Mouse (Mus musculus): Measurements from ENCODE around the gene Atoh7.
"Not testable (repeated sequence)": the region's sequence is repeated elsewhere in the genome, so short reads cannot be mapped to it uniquely, and the experiment has no call there.

Gene Atoh7

DNA sequence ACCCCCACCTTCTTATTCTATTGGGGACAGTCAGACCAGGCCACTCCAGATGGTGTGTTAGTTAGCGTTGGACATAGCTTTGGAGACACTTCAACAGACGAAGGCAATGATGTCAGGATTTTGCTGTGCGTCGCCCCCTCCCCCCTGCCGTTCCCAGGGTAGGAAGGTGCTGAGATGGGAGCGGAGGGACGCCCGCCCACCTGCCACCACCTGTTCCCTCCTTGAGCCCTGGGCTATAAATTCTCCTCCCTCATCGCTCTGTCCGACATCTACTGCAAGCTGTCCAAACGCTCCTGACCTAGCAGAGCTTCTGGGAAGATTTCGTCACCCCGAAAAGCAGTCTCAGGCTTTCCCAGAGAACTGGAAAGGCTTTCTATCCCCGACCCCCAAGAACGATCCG lies at the start of gene Atoh7:
Gene Atoh7 (plus strand): TSS at position 131 of the 400 bp plus-strand sequence.
- DNase-seq: peak; percentile 88

GRCm38 (mm10) chr10:63051267-63051666 lies 48.2 kb upstream of the Atoh7 start:
- no peak for DNase-seq

- DNase-seq: no peak
Observed at GRCm38 (mm10) chr10:63052011-63052410, 47.4 kb upstream of the Atoh7 start.

DNA sequence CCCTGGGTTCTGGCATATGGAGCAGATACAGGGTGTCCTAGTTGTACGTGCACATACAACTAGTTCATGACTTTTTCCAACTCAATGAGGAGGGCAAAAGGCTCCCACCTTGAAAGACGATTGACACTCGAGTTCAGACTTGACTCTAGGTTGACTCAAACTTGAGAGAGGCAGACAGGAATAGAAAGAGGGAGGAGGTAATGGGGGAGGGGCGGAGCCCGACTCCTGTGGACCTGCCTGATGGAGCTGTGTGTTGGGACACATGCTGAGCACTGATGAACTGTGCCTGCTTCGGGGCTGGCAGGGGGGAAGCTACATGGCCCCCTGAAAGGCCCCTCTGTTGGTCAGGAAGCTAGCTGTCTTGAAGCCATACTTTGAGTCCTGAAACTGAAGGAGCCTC lies 46.4 kb upstream of the Atoh7 start:
- no peak for DNase-seq

GRCm38 (mm10) chr10:63054071-63054470 lies 45.4 kb upstream of the Atoh7 start:
- DNase-seq: not testable (repeated sequence)

- DNase-seq: no peak
Observed at GRCm38 (mm10) chr10:63054586-63054985, 44.9 kb upstream of the Atoh7 start.

DNA sequence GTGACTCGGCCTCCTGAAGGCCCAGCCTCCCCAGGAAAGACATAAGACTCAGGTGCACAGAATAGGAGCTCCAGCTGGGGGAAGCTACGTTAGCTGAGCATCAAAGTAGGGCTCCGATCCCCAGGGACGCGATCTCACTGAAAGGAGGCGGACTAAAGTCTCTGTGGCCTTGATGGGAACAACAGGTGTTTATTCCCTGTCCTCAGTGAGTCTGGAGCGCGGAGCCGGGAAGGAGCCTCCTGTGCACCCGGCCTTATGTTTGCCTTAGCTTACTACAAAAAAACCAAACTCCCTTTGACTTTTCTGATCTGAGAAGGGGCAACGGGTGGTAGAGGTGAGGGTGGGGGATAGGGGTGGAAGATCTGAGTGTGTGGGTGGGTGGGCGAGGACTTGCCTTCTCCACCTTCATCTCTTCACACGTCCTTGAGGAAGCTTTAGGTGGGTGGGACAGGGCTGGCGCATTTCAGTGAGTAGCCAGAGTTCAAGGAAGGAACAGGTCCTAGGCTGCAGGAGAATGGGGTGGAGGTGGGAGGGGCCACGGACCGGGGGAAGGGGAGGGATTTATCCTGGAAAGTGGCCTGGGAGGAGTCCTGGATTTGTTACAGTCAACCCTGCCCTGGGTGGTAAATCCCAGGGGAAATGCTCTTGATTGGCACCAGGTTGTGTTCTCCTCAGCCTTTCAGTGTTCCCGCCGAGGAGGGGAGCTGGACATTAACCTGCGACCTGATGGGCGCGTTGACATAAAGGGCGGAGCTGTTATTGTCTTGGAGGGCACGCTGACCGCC lies 42.3 kb upstream of the Atoh7 start:
- no peak for DNase-seq

DNA sequence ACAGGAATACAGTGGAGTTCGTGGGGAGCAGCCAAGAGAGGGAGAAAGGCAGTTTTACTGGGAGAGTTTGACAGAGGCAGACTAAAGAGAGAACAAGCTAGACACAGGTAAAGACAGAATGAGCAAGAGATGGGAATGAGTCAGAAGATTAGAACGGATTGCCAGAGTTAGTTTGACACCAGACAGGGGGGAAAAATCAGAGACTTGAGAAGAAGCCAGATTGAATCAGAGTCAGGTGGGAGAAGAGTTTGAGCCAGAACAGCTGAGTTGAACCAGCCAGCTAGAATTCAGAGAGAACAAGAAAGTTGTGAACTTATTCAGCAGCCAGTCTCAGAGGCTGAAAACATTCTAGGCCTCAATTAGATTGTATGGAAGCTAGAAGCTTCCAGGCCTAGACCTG lies 39.6 kb upstream of the Atoh7 start, which contains the start of gene Pbld1:
Gene Pbld1 (plus strand): TSS at position 301 of the 400 bp plus-strand sequence.
- no peak for DNase-seq

DNA sequence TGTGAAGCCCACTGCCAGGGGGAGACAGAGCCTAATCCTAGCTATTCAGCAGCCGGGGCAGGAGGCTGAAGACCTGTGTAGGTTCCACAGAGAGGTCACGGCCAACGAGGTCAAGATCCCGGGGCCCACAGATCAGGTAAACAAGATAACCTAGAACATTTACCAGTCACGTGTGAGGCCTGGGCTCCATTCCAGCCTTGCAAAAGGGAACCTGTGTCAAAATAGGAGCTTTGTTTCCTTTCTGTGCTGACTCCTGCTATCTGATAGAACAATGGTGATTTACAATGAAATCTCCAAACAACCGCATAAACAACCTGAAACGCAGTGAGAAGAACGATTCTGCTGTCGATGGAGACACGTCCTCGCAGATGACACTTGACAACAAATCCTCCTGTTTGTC lies 39.0 kb upstream of the Atoh7 start:
- no peak for DNase-seq

- DNase-seq: no peak
Observed at GRCm38 (mm10) chr10:63061266-63061665, 38.2 kb upstream of the Atoh7 start.

DNA sequence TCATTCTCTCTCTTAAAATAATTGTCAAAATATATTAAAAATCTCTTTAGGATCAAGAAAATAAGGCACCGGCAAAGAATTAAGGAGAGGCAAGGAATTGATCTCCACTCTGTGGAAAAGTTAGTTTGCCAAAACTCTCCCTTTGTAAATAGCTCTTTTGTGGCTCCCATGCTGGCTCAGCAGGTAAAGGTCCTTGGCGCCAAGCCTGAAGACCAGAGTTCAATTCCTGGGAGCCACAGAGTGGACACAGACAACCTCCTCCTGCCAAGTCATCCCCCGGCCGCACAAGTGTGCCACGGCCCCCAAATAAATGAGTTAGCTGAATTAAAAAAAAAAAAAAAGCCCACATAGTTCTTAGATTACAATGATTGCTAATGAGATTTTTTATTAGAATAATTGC lies 36.8 kb upstream of the Atoh7 start:
- DNase-seq: no peak

- DNase-seq: no peak
Observed at GRCm38 (mm10) chr10:63063365-63063764, 36.1 kb upstream of the Atoh7 start.

DNA sequence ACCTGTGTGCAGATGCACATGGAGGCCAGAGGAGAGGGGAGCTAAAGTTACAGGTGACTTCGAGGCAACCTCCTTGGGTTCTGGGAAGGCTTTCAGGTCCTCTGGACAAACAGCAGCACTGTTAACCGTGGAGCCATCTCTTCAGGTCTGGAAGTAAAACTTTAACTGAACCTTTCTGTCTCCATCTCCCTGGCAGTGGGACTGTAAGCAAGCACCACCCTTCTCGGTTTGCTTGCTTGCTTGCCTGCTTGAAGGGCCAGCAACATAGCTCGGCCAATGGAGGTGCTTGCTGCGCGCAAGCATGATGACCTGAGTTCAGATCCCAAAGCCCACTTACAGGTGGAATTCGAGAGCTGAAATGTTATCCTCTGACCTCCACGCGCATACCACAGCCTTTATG lies 34.9 kb upstream of the Atoh7 start:
- DNase-seq: no peak

DNA sequence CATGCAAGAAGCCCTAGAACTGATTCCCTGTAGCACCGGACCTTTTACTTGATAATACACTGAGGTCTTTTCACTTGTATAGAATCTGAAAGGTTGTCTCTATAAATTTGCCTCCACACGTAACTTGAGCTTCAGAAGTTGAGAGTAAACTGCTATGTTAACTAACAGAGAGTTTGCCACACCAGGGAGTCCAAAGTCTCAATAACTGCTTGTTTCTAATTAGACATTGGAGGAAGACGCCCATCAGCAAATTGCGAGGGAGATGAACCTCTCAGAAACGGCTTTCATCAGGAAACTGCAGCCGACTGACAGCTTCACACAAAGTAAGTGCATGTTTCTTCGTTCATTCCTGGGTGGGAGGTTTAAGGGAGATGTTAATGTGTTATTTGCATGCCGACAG lies 33.9 kb upstream of the Atoh7 start:
- no peak for DNase-seq

- DNase-seq: peak; percentile 82
Observed at GRCm38 (mm10) chr10:63065988-63066387, 33.5 kb upstream of the Atoh7 start.

GRCm38 (mm10) chr10:63086304-63086703 lies 13.1 kb upstream of the Atoh7 start:
- no peak for DNase-seq

GRCm38 (mm10) chr10:63089103-63089757 lies 10.2 kb upstream of the Atoh7 start:
- DNase-seq: no peak

GRCm38 (mm10) chr10:63089758-63090571 lies 9.5 kb upstream of the Atoh7 start:
- peak; percentile 51 for DNase-seq

GRCm38 (mm10) chr10:63091915-63092314 lies 7.5 kb upstream of the Atoh7 start:
- DNase-seq: no peak

- DNase-seq: peak; percentile 55
Observed at GRCm38 (mm10) chr10:63092616-63093550, 6.6 kb upstream of the Atoh7 start.

DNA sequence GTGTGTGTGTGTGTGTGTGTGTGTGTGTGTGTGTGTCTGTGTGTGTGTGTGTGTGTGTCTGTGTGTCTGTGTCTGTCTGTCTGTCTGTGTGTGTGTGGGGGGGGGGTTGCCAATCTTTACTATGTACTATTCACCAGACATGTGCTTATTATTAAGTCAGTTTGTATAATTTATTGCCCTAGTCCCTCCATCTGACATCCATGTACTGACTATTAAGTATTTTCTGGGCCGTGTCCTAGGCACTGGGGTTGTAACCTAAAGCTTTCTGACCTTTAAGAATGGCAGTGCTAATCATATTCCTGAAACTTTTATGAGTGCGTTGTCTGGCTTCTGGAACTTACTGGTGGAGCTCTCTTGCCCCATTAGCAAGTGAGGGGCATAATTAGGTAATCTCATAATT lies 2.7 kb upstream of the Atoh7 start:
- no peak for DNase-seq

DNA sequence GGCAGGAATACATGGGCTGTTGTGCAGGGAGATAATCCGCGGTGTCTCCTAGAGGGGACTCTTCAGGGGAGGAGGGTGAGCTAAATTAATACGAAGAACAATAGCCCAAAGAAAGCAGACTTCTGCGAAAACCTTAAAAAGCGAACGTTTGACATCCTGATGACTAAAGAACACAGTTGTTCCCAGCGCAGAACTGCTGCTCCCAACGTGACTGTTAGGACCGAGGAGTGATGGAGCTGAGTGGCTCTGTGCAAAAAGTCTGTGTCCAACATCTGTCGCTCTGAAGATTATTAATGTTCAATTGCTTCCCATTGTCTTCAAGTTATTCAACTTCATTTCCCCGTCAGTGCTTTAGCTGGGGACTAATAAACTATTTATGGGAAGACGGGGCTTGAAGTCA lies 1.3 kb upstream of the Atoh7 start:
- DNase-seq: no peak

Data from cerebellum, adult 11 months (tissue).